Mouse (Mus musculus): ENCODE measurements around the gene Nck2. TPM values are rescaled to one million over a fixed set of nuclear protein-coding genes. Genes with fewer than 3 reads are reported as not detected.
A peak's percentile ranks its signal among the peaks of the same experiment; 100 is the strongest.

Gene Nck2
- polyA plus RNA-seq, 1 experiment from 2014 or later = 38.1 TPM

- H3K36me3 ChIP-seq (ENCODE audit: control insufficient read depth, insufficient read depth, low read length) = no peaks in the 10 kb centered on the region
- H3K4me3 ChIP-seq (ENCODE audit: low read depth, low read length) = no peak overlapping the region
- 79% methylated on average over 6 of the region's 6 CpGs for WGBS
- no peak overlapping the region for H3K4me2 ChIP-seq (ENCODE audit: low read length)
- DNase-seq (ENCODE audit: low spot score) (no peak), ATAC-seq (replicated peaks; ENCODE audit: low FRiP score, low TSS enrichment, low read depth) (no peak)
- no peak overlapping the region for H3K9ac ChIP-seq (ENCODE audit: low read length)
- no peaks in the 10 kb centered on the region for H3K27me3 ChIP-seq (replicated peaks; ENCODE audit: control insufficient read depth, insufficient read depth, low read length)
- no peaks in the 10 kb centered on the region for H3K9me3 ChIP-seq (ENCODE audit: control insufficient read depth, low read length)
- H3K4me1 ChIP-seq (replicated peaks; ENCODE audit: control insufficient read depth, insufficient read depth, low read length) = peaks cover 13% of the 10 kb centered on the region
- no peak overlapping the region for H3K27ac ChIP-seq (ENCODE audit: low read depth)
Measured at GRCm38 (mm10) chr1:43497951-43498350, 53.6 kb downstream of the Nck2 start.

DNA sequence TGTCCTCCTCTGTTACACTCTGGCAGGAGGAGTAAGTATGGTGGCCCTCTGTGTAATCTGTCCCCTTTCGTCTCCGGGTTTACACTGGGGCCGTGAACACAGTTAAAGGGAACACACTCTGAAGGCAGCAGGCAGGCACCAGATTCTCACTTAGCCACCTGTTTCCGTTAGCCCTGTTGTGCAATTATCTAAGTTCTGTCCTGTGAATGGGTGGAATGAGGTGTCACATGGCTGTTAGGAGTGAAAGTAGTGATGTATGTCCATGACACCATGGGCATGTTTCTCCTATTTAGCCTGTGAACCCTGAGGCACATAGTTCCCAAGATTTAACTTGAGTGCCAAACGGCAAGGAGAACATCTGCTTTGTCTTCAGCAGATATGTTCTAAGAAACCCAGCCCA lies 55.7 kb downstream of the Nck2 start:
- H3K4me2 ChIP-seq (ENCODE audit: low read length) = no peak overlapping the region
- no peak overlapping the region for H3K4me3 ChIP-seq (ENCODE audit: low read depth, low read length)
- H3K9ac ChIP-seq (ENCODE audit: low read length) = no peak overlapping the region
- H3K36me3 ChIP-seq (ENCODE audit: control insufficient read depth, insufficient read depth, low read length) = no peaks in the 10 kb centered on the region
- DNase-seq (ENCODE audit: low spot score) (no peak), ATAC-seq (replicated peaks; ENCODE audit: low FRiP score, low TSS enrichment, low read depth) (no peak)
- no peaks in the 10 kb centered on the region for H3K9me3 ChIP-seq (ENCODE audit: control insufficient read depth, low read length)
- peaks cover 18% of the 10 kb centered on the region for H3K4me1 ChIP-seq (replicated peaks; ENCODE audit: control insufficient read depth, insufficient read depth, low read length)
- H3K27me3 ChIP-seq (replicated peaks; ENCODE audit: control insufficient read depth, insufficient read depth, low read length) = no peaks in the 10 kb centered on the region
- WGBS = 75% methylated on average over 5 of the region's 5 CpGs
- no peak overlapping the region for H3K27ac ChIP-seq (ENCODE audit: low read depth)

GRCm38 (mm10) chr1:43501143-43501919 lies 57.0 kb downstream of the Nck2 start:
- H3K4me2 ChIP-seq (ENCODE audit: low read length) = no peak overlapping the region
- no peak for ATAC-seq (replicated peaks; ENCODE audit: low FRiP score, low TSS enrichment, low read depth)
- H3K36me3 ChIP-seq (ENCODE audit: control insufficient read depth, insufficient read depth, low read length) = no peaks in the 10 kb centered on the region
- H3K9me3 ChIP-seq (ENCODE audit: control insufficient read depth, low read length) = no peaks in the 10 kb centered on the region
- WGBS = 73% methylated on average over 6 of the region's 6 CpGs
- peaks cover 18% of the 10 kb centered on the region for H3K4me1 ChIP-seq (replicated peaks; ENCODE audit: control insufficient read depth, insufficient read depth, low read length)
- no peak overlapping the region for H3K9ac ChIP-seq (ENCODE audit: low read length)
- H3K4me3 ChIP-seq (ENCODE audit: low read depth, low read length) = no peak overlapping the region
- H3K27me3 ChIP-seq (replicated peaks; ENCODE audit: control insufficient read depth, insufficient read depth, low read length) = no peaks in the 10 kb centered on the region
- DNase-seq (ENCODE audit: low spot score) = no peak
- no peak overlapping the region for H3K27ac ChIP-seq (ENCODE audit: low read depth)

DNA sequence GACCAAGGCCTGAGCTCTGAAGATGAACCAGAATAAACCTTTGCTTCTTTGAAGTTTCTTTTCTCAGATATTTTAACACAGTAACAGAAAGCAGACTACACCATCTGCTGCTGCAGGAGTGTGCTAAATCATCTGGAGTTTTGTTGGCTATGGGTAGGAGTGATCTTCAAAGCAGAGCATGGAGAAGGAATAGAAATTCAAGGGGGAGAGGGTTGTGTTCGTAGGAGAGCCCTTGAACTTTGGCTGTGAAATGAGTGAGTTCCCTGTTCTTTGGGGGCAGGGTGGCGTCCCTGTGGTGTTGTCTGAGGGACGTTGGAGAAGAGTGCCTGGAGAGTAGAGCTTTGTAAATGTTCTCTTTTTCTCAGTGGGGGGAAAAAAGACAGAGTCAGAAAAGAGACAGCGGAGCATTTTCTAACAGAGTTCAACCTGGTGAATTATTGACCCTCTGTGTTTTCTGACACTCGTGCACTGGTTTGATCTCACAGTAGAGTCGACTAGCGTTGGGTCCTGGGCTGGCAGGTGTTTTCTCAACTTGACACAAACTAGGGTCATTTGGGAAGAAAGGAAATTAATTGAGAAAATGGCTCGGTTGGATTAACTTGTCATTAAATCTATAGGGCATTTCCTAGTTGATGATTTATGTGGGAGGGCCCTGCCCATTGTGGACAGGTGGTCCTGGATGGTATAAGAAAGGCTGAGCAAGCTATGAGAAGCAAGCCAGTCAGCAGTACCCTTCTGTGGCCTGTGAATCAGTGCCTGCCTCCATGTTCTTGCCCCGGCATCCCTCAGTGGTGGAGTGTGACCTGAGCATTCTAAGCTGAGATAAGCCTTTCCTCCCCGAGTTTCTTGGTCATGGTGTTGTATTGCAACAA lies 57.8 kb downstream of the Nck2 start:
- ATAC-seq (replicated peaks; ENCODE audit: low FRiP score, low TSS enrichment, low read depth) = 0 out of 2 replicates have a peak, but pooled peaks have one; percentile 33
- no peaks in the 10 kb centered on the region for H3K9me3 ChIP-seq (ENCODE audit: control insufficient read depth, low read length)
- H3K36me3 ChIP-seq (ENCODE audit: control insufficient read depth, insufficient read depth, low read length) = no peaks in the 10 kb centered on the region
- DNase-seq (ENCODE audit: low spot score) = no peak
- 50% methylated on average over 10 of the region's 10 CpGs for WGBS
- no peak overlapping the region for H3K4me3 ChIP-seq (ENCODE audit: low read depth, low read length)
- H3K27ac ChIP-seq (ENCODE audit: low read depth) = no peak overlapping the region
- H3K4me1 ChIP-seq (replicated peaks; ENCODE audit: control insufficient read depth, insufficient read depth, low read length) = peaks cover 18% of the 10 kb centered on the region
- H3K9ac ChIP-seq (ENCODE audit: low read length) = no peak overlapping the region
- H3K27me3 ChIP-seq (replicated peaks; ENCODE audit: control insufficient read depth, insufficient read depth, low read length) = no peaks in the 10 kb centered on the region
- no peak overlapping the region for H3K4me2 ChIP-seq (ENCODE audit: low read length)

- no peaks in the 10 kb centered on the region for H3K9me3 ChIP-seq (ENCODE audit: control insufficient read depth, low read length)
- H3K27me3 ChIP-seq (replicated peaks; ENCODE audit: control insufficient read depth, insufficient read depth, low read length) = no peaks in the 10 kb centered on the region
- 48% methylated on average over 8 of the region's 8 CpGs for WGBS
- H3K27ac ChIP-seq (ENCODE audit: low read depth) = no peak overlapping the region
- H3K4me3 ChIP-seq (ENCODE audit: low read depth, low read length) = no peak overlapping the region
- ATAC-seq (replicated peaks; ENCODE audit: low FRiP score, low TSS enrichment, low read depth) = no peak
- no peak overlapping the region for H3K9ac ChIP-seq (ENCODE audit: low read length)
- H3K4me2 ChIP-seq (ENCODE audit: low read length) = no peak overlapping the region
- no peak for DNase-seq (ENCODE audit: low spot score)
- no peaks in the 10 kb centered on the region for H3K36me3 ChIP-seq (ENCODE audit: control insufficient read depth, insufficient read depth, low read length)
- H3K4me1 ChIP-seq (replicated peaks; ENCODE audit: control insufficient read depth, insufficient read depth, low read length) = peaks cover 18% of the 10 kb centered on the region
Measured at GRCm38 (mm10) chr1:43502792-43503146, 58.4 kb downstream of the Nck2 start.

DNA sequence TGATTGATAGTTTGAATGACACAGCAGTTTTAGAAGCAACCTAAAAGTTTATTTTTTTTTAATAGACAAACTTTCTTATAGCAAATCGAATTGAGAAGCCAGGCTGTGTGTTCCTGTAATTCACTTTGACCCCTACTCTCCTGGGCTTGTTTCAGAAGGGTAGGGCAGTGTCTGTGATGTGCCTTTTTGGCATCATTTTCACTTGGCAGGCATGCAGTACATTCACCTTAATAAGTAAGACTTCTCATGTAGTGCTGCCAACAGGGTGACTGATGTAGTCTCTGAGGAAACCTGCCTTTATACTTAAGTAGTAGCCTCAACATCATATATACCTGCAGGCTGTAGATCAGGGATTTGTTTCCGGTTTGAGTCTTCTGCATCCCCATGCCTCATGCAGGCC lies 58.9 kb downstream of the Nck2 start:
- H3K4me3 ChIP-seq (ENCODE audit: low read depth, low read length) = no peak overlapping the region
- no peaks in the 10 kb centered on the region for H3K36me3 ChIP-seq (ENCODE audit: control insufficient read depth, insufficient read depth, low read length)
- no peaks in the 10 kb centered on the region for H3K9me3 ChIP-seq (ENCODE audit: control insufficient read depth, low read length)
- H3K27me3 ChIP-seq (replicated peaks; ENCODE audit: control insufficient read depth, insufficient read depth, low read length) = no peaks in the 10 kb centered on the region
- ATAC-seq (replicated peaks; ENCODE audit: low FRiP score, low TSS enrichment, low read depth) (no peak), DNase-seq (ENCODE audit: low spot score) (no peak)
- no peak overlapping the region for H3K4me2 ChIP-seq (ENCODE audit: low read length)
- H3K4me1 ChIP-seq (replicated peaks; ENCODE audit: control insufficient read depth, insufficient read depth, low read length) = peaks cover 18% of the 10 kb centered on the region
- 84% methylated on average over 2 of the region's 2 CpGs for WGBS
- H3K9ac ChIP-seq (ENCODE audit: low read length) = no peak overlapping the region
- no peak overlapping the region for H3K27ac ChIP-seq (ENCODE audit: low read depth)

DNA sequence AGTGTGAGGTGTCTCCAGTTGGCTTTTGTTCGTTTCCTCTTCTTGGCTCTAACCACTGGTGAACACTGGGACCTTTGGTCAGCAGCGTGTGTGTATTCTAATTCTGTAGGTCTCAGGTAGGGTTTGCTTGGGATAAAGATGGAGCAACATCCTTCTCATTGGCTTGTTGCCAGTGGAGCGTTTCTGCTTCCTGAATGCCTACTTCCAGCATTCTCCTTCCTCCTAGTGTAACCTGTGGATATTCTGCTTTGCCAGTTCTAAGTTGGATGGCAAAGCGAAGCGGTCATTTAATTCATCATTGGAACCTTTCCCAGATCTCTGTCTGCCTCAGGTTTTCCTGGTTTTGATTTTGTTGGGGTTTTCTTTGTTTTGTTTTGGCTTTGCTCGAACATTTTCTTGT lies 59.3 kb downstream of the Nck2 start:
- Histone ChIP-seq H3K27me3 (replicated peaks; ENCODE audit: control insufficient read depth, insufficient read depth, low read length) (no peaks in the 10 kb centered on the region), H3K36me3 (ENCODE audit: control insufficient read depth, insufficient read depth, low read length) (no peaks in the 10 kb centered on the region), H3K9ac (ENCODE audit: low read length) (no peak overlapping the region), H3K4me2 (ENCODE audit: low read length) (no peak overlapping the region), H3K4me1 (replicated peaks; ENCODE audit: control insufficient read depth, insufficient read depth, low read length) (peaks cover 18% of the 10 kb centered on the region), H3K9me3 (ENCODE audit: control insufficient read depth, low read length) (no peaks in the 10 kb centered on the region), H3K4me3 (ENCODE audit: low read depth, low read length) (no peak overlapping the region), H3K27ac (ENCODE audit: low read depth) (no peak overlapping the region)
- DNase-seq (ENCODE audit: low spot score) (no peak), ATAC-seq (replicated peaks; ENCODE audit: low FRiP score, low TSS enrichment, low read depth) (no peak)
- WGBS = 89% methylated on average over 6 of the region's 6 CpGs

DNA sequence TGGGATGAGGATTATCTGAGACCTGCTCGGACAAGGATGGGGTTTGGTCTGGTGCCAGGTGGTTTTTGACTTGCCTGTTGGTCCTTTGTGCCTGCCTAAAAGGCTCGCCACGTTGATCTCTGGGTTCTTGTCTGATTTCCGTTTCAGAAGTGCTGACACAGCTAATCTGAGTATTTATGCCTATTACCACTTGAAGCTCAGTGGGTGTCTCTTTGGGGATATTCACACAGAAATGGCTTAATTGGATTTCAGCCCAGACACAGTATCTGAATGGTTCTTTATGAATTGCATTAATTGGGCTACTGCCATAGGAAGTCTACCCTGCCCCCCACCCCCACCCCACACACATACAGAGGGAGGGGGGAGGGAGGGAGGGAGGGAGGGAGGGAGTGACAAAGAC lies 59.9 kb downstream of the Nck2 start:
- H3K27me3 ChIP-seq (replicated peaks; ENCODE audit: control insufficient read depth, insufficient read depth, low read length) = no peaks in the 10 kb centered on the region
- no peak overlapping the region for H3K9ac ChIP-seq (ENCODE audit: low read length)
- 60% methylated on average over 4 of the region's 4 CpGs for WGBS
- peaks cover 18% of the 10 kb centered on the region for H3K4me1 ChIP-seq (replicated peaks; ENCODE audit: control insufficient read depth, insufficient read depth, low read length)
- H3K4me3 ChIP-seq (ENCODE audit: low read depth, low read length) = no peak overlapping the region
- H3K36me3 ChIP-seq (ENCODE audit: control insufficient read depth, insufficient read depth, low read length) = no peaks in the 10 kb centered on the region
- H3K27ac ChIP-seq (ENCODE audit: low read depth) = no peak overlapping the region
- no peak for ATAC-seq (replicated peaks; ENCODE audit: low FRiP score, low TSS enrichment, low read depth)
- H3K9me3 ChIP-seq (ENCODE audit: control insufficient read depth, low read length) = no peaks in the 10 kb centered on the region
- no peak for DNase-seq (ENCODE audit: low spot score)
- H3K4me2 ChIP-seq (ENCODE audit: low read length) = no peak overlapping the region
